Mouse (Mus musculus) bone marrow, adult 2 months (tissue): Measurements from ENCODE around the gene Lrp10.

Experiments
- CTCF ChIP-seq: fragments of 200-500 bp; IDR thresholded peaks from 2 replicates; pipeline ENCODE4 v1.5.1; 2011; ENCODE audit warnings: low read length, control low read depth; ENCODE audit not compliant: control insufficient read depth, insufficient read depth
- POLR2A ChIP-seq: fragments of 200-500 bp; IDR thresholded peaks from 2 replicates; pipeline ENCODE4 v1.6.1; 2011; ENCODE audit warnings: low read depth, mild to moderate bottlenecking, control low read depth, low read length, borderline replicate concordance; ENCODE audit not compliant: control insufficient read depth

DNA sequence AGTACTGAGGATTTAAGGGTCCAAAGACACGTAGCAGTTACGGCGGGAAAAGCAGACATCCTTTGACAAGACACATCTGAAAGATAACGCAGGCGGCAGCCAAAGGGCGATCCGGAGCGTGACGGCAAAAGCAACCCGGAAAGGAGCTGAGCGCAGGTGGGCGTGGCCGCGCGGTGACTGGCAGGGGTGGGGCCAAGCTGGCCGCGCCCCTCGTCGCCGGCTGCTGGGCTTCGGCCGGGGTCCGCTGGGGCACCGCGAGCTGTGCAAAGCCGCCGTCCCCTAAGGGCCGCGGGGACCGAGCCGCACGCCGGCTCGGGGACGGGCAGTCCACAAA lies at the start of gene Lrp10:
- TF ChIP-seq CTCF (no peak), POLR2A (peak; percentile 64; the same call in 1 of the 2 replicates)
